Mouse (Mus musculus): ENCODE results near the gene Gm20403.
"Not testable (repeated sequence)": the region's sequence is repeated elsewhere in the genome, so short reads cannot be mapped to it uniquely, and the experiment has no call there.

The Gm20403 gene
- long read RNA-seq, experiment 1 = 0 reads
- long read RNA-seq, experiment 2 = 0 reads

DNA sequence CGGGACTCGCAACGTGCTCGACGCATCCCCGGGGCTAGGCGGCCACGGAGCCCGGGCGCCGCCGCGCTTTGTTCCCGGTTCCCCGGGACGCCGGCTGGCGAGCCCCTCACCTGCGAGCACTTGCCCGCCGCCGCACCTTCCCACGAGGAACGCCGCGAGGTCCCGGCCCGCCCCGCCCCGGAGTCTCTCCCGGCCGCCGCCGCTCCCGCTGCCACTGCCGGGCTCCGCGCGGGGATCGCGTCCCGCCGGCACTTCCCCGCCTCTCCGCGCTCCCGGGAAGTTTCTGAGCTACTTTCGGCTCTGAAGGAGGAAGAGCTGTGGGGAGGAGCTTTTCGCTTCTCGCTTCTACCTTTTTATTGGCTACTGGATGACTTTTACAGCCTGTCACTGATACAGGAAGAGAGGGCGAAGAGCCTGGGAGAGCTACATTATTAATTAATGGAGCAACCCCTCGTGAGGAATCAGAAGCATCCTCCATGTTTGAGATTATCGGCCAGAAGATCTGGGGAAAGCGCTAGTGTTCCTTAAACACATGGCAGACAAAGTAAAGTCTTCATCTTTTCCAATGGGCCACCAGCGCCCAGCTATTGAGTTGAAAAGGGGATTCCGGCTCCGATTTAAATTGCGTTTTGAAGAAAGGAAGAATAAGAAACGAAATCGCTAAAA, at the start of gene Gm20403:
Gene Gm20403 (minus strand): TSS at position 478 of the 666 bp plus-strand sequence.
- intact Hi-C loops (cut with DNase I) = no loop called here

- intact Hi-C loops (cut with DNase I) = no loop called here
Observed at GRCm38 (mm10) chr12:55027088-55027487, 40.8 kb upstream of the Gm20403 start.

DNA sequence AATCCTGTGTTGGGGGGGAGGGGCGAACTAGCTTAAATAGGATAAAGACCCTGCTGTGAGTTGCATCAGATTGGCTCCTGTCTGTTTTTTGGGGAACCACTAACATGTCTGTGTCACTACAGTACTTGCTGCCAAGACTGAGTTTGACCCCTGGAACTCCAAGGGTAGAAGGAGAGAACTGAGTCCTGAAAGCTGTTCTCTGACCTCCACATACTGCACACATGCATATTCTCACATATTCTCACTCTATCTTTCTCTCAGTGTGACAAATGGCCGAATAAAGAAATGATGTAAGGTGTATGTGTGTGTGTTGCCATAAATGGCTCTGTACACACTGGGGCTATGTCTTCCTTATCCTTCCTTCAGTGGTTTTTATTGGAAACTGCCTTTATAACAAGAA, 37.0 kb upstream of the Gm20403 start:
- intact Hi-C loops (cut with DNase I) = no loop called here

DNA sequence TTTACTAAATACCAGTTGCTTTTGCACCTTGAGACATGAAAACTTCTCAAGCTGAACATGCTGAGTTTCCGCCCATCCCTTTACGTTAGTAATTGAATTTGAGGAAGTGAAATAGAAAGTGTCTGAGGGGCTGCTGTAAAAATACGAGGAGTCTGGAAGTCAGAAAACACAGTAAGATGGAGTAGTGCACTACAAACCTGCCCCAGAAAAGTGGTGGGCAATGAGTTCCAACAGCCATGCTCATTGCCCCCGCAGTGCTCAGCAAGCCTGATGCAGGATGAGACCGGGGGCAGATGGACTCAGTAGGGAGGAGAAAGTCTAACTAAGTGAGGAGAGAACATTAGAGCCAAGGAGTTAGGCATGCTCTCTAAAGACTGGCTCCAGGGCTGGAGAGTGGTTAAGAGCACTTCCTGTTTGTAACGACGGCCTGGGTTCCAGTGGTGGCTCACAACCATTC, 33.1 kb upstream of the Gm20403 start:
- intact Hi-C loops (cut with DNase I) = no loop called here

- intact Hi-C loops (cut with DNase I) = no loop called here
Observed at GRCm38 (mm10) chr12:55017119-55017721, 30.9 kb upstream of the Gm20403 start.

DNA sequence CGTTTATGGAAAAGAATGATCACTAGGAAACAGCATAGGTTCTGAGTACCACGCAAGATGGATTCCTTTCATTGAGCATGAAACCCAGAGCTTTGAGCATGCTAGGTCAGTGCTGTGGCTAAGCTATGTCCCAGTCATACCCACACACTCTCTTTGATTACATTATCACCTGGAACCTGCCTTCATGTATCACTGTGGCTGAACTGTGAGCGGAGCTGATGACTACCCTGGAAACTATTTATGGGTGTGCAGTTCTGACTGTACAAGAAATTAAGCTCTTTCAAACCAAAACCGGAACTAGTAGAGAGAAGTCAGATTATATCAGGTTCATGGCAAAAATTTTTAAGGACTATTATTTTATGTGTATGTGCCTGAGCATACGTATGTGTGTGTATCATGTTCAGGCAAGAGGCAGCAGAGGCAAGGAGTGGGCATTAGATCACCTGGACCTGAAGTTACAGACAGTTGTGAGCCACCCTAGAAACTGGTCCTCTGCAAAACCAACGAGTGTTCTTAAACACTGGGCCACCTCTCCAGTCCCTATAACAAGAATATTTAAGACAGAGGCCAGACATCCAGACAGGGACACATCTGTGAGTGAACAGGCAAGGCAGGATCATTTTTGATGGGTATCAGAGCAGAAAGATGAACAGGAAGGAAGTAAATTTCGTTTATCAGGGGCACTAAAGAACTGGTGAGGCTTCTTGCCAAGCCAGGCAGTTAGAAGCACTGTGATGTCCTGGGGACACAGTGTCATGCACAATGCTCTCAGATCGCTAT, 30.2 kb upstream of the Gm20403 start:
- intact Hi-C loops (cut with DNase I) = no loop called here

DNA sequence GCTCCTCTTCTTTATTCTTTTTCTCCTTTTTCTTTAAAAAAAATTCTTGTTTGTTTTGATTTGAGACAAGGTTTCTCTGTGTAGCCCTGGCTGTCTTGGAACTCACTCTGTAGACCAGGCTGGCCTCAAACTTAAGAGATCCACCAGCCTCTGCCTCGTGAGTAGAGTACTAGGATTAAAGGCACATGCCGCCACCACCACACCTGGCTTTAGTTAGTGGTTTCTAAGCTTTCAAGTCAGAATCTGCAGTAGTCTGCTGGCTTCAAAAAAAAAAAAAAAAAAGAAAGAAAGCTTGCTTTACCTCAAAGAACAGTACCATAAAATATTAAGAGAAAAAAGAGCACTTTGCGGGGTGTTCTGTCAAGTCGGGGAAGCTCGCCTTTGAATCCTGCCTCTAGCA, 29.1 kb upstream of the Gm20403 start:
- intact Hi-C loops (cut with DNase I) = no loop called here

DNA sequence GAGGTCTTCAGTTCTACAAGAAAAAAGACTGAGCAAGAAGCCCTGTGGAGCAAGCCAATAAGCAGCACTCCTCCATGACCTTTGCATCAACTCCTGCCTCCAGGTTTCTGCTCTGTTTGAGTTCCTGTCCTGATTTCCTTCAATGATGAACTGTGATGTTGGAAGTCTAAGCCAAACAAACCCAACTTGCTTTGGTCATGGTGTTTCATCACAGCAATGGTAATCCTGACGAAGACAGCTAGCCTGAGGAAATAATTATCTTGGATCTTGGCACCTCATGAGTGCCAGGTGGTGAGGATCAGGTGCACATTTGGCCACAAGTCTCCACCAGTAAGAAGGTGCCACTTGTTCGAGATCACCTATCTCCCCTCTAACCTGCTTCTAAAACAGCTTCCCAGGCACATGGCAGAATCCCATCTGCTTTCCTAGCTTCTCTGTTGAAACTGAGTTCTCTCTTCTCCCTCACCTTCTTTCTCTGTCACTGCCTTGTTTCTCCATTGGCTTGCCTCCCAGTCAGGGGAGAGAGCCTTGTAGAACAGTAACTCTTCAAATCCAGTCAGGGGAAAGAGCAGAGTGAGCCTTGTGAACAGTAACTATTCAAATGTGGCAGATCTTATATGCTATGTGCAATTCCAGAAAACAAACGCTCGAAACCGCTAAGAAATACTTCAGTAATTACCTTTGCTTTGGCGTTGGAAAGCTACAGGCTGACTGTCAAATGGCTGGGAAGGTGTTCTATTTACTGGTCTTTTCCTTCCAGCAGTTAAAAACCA, 27.5 kb upstream of the Gm20403 start, which contains the start of gene Baz1a:
Gene Baz1a (minus strand): TSS at position 723 of the 773 bp plus-strand sequence.
- intact Hi-C loops (cut with DNase I) = no loop called here

DNA sequence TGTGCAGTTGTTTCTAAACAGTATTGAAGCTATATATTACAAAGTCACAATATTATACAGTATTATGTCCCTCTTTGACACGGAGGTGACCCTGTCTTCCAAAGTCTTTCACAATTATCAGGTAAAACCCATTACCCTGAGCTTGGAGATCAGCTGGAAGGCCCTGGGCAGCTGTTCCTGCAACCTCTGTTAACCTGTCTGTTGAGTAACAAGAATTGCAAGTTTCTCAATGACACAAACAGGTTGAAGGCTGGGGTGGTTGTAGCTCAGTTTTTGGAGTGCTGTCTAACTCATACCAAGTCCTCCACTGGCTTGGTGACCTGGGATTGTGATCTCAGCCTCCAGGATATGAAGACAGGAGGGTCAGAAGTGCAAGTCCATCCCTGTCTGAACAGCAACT, 26.7 kb upstream of the Gm20403 start:
- intact Hi-C loops (cut with DNase I) = no loop called here

GRCm38 (mm10) chr12:55007361-55008008, 21.2 kb upstream of the Gm20403 start:
- intact Hi-C loops (cut with DNase I) = no loop called here

DNA sequence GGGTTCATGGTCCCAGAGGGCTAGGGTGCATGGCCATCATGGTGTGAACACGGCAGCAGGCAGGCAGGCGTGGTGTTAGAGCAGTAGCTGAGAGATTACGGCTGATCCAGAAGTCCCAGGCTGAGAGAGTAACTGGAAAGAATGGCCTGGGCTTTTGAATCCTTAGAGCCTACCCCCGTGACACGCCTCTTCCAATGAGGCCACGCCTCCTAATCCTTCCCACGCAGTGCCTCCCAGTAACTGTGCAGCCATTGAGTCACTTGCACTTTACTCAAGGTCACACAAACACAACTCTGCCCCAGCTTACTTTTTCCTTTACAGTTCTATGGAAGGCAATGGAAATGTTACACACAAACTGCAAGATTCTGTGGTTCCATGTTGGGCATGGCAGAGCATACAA, 19.7 kb upstream of the Gm20403 start:
- intact Hi-C loops (cut with DNase I) = no loop called here

DNA sequence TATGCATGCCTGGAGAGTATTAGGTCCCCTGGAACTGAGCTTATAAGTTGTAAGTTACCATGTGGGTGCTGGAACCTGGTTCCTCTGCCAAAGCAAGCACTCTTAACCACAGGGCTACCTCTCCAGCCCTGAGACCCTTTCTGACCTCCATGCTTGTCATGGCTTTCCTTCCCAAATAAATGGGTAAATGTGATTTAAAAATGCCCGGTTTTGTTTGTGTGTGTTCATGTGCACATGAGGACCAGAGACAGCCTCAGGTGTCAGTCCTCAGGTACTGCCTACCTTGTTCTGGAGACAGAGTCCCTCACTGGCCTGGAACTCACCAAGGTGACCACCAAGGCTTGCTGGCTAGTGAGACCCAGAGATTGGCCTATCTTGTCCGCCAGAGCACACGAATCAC, 18.1 kb upstream of the Gm20403 start:
- intact Hi-C loops (cut with DNase I) = no loop called here

DNA sequence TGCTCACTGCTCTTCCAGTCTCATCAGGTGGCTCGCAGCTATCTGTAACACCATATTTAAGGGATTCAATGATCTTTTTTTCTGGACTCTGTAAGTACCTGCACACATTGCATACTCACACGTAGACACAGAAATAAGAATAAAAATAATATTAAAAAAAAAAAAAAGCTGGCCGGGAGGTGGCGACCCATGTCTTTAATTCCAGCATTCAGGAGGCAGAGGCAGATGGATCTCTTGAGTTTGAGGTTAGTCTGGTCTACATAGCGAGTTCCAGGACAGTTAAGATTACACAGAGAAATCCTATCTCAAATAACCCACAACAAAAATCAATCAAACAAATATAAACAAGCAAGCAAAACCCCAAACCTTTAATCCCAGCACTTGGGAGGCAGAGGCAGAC, 17.5 kb upstream of the Gm20403 start:
- intact Hi-C loops (cut with DNase I) = no loop called here

GRCm38 (mm10) chr12:55002532-55002931, 16.2 kb upstream of the Gm20403 start:
- intact Hi-C loops (cut with DNase I) = not testable (repeated sequence)

- intact Hi-C loops (cut with DNase I) = no loop called here
Observed at GRCm38 (mm10) chr12:54999016-54999690, 12.8 kb upstream of the Gm20403 start.

DNA sequence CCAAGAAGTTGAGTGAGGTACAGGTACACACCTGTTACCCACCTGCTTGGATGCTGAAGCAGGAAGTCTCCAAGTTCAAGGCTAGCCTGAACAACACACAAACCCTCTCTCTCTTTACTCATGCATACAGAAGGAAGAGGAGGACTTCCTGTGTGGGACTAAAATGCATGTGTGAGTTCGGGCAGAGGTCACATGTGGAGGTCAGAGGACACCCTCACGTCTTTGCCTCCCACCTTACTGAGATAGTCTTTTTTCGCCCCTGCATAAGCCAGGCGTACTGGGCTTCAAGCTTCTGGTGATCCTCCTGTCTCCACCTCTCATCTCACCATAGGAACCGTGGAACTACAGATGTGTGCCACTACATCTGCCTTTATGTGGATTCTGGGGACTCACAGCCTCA, 12.1 kb upstream of the Gm20403 start:
- intact Hi-C loops (cut with DNase I) = no loop called here

GRCm38 (mm10) chr12:54996979-54997474, 10.7 kb upstream of the Gm20403 start:
- intact Hi-C loops (cut with DNase I) = no loop called here

- intact Hi-C loops (cut with DNase I) = no loop called here
Observed at GRCm38 (mm10) chr12:54995965-54996364, 9.6 kb upstream of the Gm20403 start.

DNA sequence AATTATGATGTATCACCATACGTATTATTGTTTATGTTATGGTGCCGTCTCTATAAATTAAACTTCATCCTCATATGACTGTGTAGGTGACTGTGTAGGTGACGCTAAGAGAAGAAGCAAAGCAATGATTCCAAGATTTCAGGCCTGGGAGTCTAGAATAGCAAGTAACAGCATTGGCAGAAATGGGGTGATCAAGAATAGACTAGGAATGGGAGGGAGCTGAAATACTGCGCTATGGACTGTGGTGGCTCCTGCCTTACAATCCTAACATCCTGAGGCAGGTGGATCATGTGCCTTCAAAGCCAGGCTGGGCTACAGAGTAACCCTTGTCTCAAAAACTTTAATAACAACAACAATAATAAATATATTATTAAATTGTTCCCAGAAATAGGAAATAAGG, 8.1 kb upstream of the Gm20403 start:
- intact Hi-C loops (cut with DNase I) = no loop called here

- intact Hi-C loops (cut with DNase I) = no loop called here
Observed at GRCm38 (mm10) chr12:54994068-54994386, 7.7 kb upstream of the Gm20403 start.

Measured in adrenal gland (tissue).